ENCODE assay signal across 9 mouse cellular contexts in the genomic region with DNA sequence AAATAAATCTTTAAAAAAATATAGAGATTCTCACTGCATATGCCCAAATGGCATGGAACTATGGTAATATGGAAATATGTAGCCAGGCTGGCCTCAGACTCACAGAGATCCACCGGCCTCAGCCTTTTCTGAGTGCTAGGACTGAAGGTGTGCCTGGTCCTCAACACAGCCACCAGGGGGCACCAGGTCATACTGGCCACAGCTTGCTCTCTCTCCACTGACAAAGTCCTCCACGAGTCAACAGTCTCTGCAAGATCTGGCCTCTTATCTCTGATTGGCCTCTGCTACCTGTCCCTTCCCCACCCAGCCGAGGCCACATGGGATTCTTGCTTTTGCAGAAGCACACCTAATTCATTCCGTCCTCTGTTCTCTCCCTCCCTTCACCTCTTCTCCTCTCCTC. TPM values are rescaled to one million over a fixed set of nuclear protein-coding genes. Genes with fewer than 3 reads are reported as not detected.
DNase-seq lines count a peak whose midpoint lies in the region; ATAC-seq and TF ChIP-seq lines count a peak whose summit lies in the region.
"Had no signal": no experiment of that assay in that cellular context is flagged by ENCODE, and none has a peak within 500 bp of the region (broad histone marks: within the 10 kb centered on the region; RNA-seq: fewer than 3 reads in every experiment).

No protein-coding gene starts in this region.

- H3K36me3 ChIP-seq in CH12.LX (replicated peaks in 1 of 2; ENCODE audit: control insufficient read depth in 1 of 2, insufficient read depth in 1 of 2, low read length in 1 of 2), result peaks cover 0 to 3% of the 10 kb centered on the region in 2 experiments
- no peaks in the 10 kb centered on the region for H3K36me3 ChIP-seq in liver, embryonic 13.5 days

- no peaks in the 10 kb centered on the region for H3K27me3 ChIP-seq in CH12.LX (replicated peaks)
- peaks cover 12% of the 10 kb centered on the region for H3K27me3 ChIP-seq in liver, embryonic 13.5 days

- WGBS in liver, embryonic 13.5 days (ENCODE audit: insufficient replicate concordance), result 19% methylated on average over 4 of the region's 4 CpGs
- 43% methylated on average over 4 of the region's 4 CpGs for WGBS in olfactory bulb, adult 2 months

- intact Hi-C loops in heart, postnatal 10 days (cut with DNase I), result loop anchor here (1.0 to 2.0 kb wide), 3 partner anchors 15 to 45 kb away; a partner anchor contains a TSS

- no peak overlapping the region for H3K9ac ChIP-seq in CH12.LX (ENCODE audit: insufficient read depth, low read depth)
- no peak overlapping the region for H3K9ac ChIP-seq in liver, embryonic 13.5 days

- peak; percentile 57 for TF ChIP-seq RAD21 in CH12.LX (IDR thresholded peaks at IDR 0.05; ENCODE audit: low read depth, low read length)

- no peak overlapping the region for H3K27ac ChIP-seq in CH12.LX (ENCODE audit: insufficient read depth, low read depth)
- no peak overlapping the region for H3K27ac ChIP-seq in liver, embryonic 13.5 days
- H3K27ac ChIP-seq in olfactory bulb, adult 2 months (ENCODE audit: insufficient read depth, low read depth, low read length), result no peak overlapping the region
- H3K27ac ChIP-seq: macrophage had no signal

- peak; percentile 44 to 85 for TF ChIP-seq CTCF in CH12.LX (conservative IDR thresholded peaks at IDR 0.05 in 1 of 2, IDR thresholded peaks at IDR 0.05 in 1 of 2; ENCODE audit: low read depth in 2 of 2, low read length in 2 of 2)
- peak; percentile 38; the same call in 1 of the 2 replicates for TF ChIP-seq CTCF in olfactory bulb, adult 2 months (IDR thresholded peaks at IDR 0.05; ENCODE audit: insufficient read depth, low read depth, low read length)

- DNase-seq in cerebellum, postnatal 14 days, result peak; percentile 57 to 75
- no peak for DNase-seq in cerebellum, adult 8-10 months
- peak; percentile 73 for DNase-seq in CH12.LX (ENCODE audit: extremely low read depth)
- peak; percentile 60 for DNase-seq in c-Kit-positive CD71-negative TER-119-negative erythroid progenitor cells, embryonic 14.5 days (ENCODE audit: low read depth)
- peak; percentile 72 to 85 for DNase-seq in heart, postnatal 10 days
- peak; percentile 65 for DNase-seq in liver, embryonic 13.5 days
- DNase-seq in yolk sac, embryonic 10.5 days (ENCODE audit: low spot score), result peak; percentile 56

- no peak overlapping the region for H3K4me2 ChIP-seq in CH12.LX (ENCODE audit: insufficient read depth, low read depth, poor library complexity, severe bottlenecking)
- no peak overlapping the region for H3K4me2 ChIP-seq in liver, embryonic 13.5 days

- dilution Hi-C loops in CH12.LX (cut with MboI; ENCODE audit: extremely low pct_ligation_motif_present, extremely low pct_unique_long_range_greater_than_20kb, low sequenced_read_pairs), result no loop called here

- no peaks in the 10 kb centered on the region for H3K79me2 ChIP-seq in CH12.LX (replicated peaks; ENCODE audit: control insufficient read depth, extremely low read depth, insufficient read depth, poor library complexity, severe bottlenecking)

- in situ Hi-C loops in CH12.LX (cut with MboI; ENCODE audit: low pct_ligation_motif_present, low pct_unique_long_range_greater_than_20kb, low sequenced_read_pairs), result loop anchor here (25.0 kb wide), 1 partner anchor 857 kb away; a partner anchor contains a TSS

- no peak for TF ChIP-seq POLR2A in CH12.LX (IDR thresholded peaks at IDR 0.05; ENCODE audit: low read depth, low read length)
- TF ChIP-seq POLR2A in olfactory bulb, adult 2 months (IDR thresholded peaks at IDR 0.05; ENCODE audit: insufficient read depth, low read depth, low read length), result no peak

- peaks cover 0 to 4% of the 10 kb centered on the region in 2 experiments; a peak in 1 of 4 replicates for H3K4me1 ChIP-seq in CH12.LX (ENCODE audit: control insufficient read depth in 1 of 2, insufficient read depth in 2 of 2)
- peaks cover 6% of the 10 kb centered on the region for H3K4me1 ChIP-seq in liver, embryonic 13.5 days (replicated peaks)
- H3K4me1 ChIP-seq in olfactory bulb, adult 2 months (ENCODE audit: control insufficient read depth, insufficient read depth, low read length), result no peaks in the 10 kb centered on the region

- no peak overlapping the region for H3K4me3 ChIP-seq in CH12.LX (replicated peaks in 1 of 3; ENCODE audit: low read depth in 2 of 3, low read length in 2 of 3, poor library complexity in 1 of 3)
- H3K4me3 ChIP-seq in liver, embryonic 13.5 days (replicated peaks), result no peak overlapping the region
- H3K4me3 ChIP-seq in olfactory bulb, adult 2 months (ENCODE audit: insufficient read depth, low read depth, low read length), result no peak overlapping the region

- no peaks in the 10 kb centered on the region for H3K9me3 ChIP-seq in CH12.LX (replicated peaks; ENCODE audit: low read length)
- H3K9me3 ChIP-seq in liver, embryonic 13.5 days (replicated peaks), result no peaks in the 10 kb centered on the region

- ATAC-seq in liver, embryonic 13.5 days (ENCODE audit: low read depth), result peak; percentile 84

- no peak for TF ChIP-seq EP300 in CH12.LX (IDR thresholded peaks at IDR 0.05; ENCODE audit: low read length)

TF ChIP-seq in CH12.LX, 34 proteins besides CTCF, POLR2A, EP300 and RAD21:
- TF ChIP-seq MYC (IDR thresholded peaks at IDR 0.05; ENCODE audit: low read depth, low read length) (peak; percentile 62; the same call in 1 of the 2 replicates), SMC3 (IDR thresholded peaks at IDR 0.05; ENCODE audit: low read depth, low read length) (peak; percentile 78), IRF4 (IDR thresholded peaks at IDR 0.05; ENCODE audit: low read depth, low read length) (0 out of 2 replicates have a peak, but pooled peaks have one; percentile 9), NELFE (IDR thresholded peaks at IDR 0.05; ENCODE audit: low read depth, low read length) (no peak), MAX (IDR thresholded peaks at IDR 0.05; ENCODE audit: low read length) (peak; percentile 44; the same call in 1 of the 2 replicates), MEF2A (IDR thresholded peaks at IDR 0.05; ENCODE audit: borderline replicate concordance, low read depth, low read length) (no peak)

RNA-seq across cellular contexts. Expression of a gene that starts 7.7 kb away (rescaled TPM):
- total RNA-seq in CH12.LX (2012; rRNA removed) (62.2 and 65.2 TPM in 2 replicates), CH12.LX (2014; rRNA removed) (44.1 and 44.9 TPM in 2 replicates)
- polyA plus RNA-seq in CH12.LX (2012; ENCODE audit: insufficient read length, low read depth), result 244 and 257 TPM in 2 replicates
- 100 to 1,000 TPM; 184 to 195 TPM for total RNA-seq in heart, postnatal 10 days (2021)
- polyA plus RNA-seq in liver, embryonic 13.5 days (2015; fragmentation: Nextera tagmentation; extraction: Ambion mirVana), result 368 and 374 TPM in 2 replicates
- polyA plus RNA-seq in olfactory bulb, adult 2 months (2012; ENCODE audit: insufficient read depth, insufficient read length, low replicate concordance, missing spikeins), result 430 TPM in 1 of 2 replicates, not detected in the other

RNA-seq across cellular contexts. Expression of a gene that starts 16.0 kb away (rescaled TPM):
- total RNA-seq in CH12.LX (2012; rRNA removed), result 234 and 310 TPM in 2 replicates
- total RNA-seq in CH12.LX (2014; rRNA removed), result 171 and 199 TPM in 2 replicates
- 291 and 339 TPM in 2 replicates for polyA plus RNA-seq in CH12.LX (2012; ENCODE audit: insufficient read length, low read depth)
- 100 to 1,000 TPM; 152 to 153 TPM for total RNA-seq in heart, postnatal 10 days (2021)
- polyA plus RNA-seq in liver, embryonic 13.5 days (2015; fragmentation: Nextera tagmentation; extraction: Ambion mirVana), result 122 and 132 TPM in 2 replicates
- not detected in 2 replicates for polyA plus RNA-seq in olfactory bulb, adult 2 months (2012; ENCODE audit: insufficient read depth, insufficient read length, low replicate concordance, missing spikeins)

RNA-seq across cellular contexts. Expression of a gene that starts 37.5 kb away (rescaled TPM):
- 4.7 and 7.0 TPM in 2 replicates for total RNA-seq in CH12.LX (2012; rRNA removed)
- total RNA-seq in CH12.LX (2014; rRNA removed), result 1.1 and 1.2 TPM in 2 replicates
- 4.4 and 5.2 TPM in 2 replicates for polyA plus RNA-seq in CH12.LX (2012; ENCODE audit: insufficient read length, low read depth)
- total RNA-seq in heart, postnatal 10 days (2021), result 100 to 1,000 TPM; 224 to 236 TPM
- polyA plus RNA-seq in liver, embryonic 13.5 days (2015; fragmentation: Nextera tagmentation; extraction: Ambion mirVana), result 3.9 and 4.6 TPM in 2 replicates
- not detected in 2 replicates for polyA plus RNA-seq in olfactory bulb, adult 2 months (2012; ENCODE audit: insufficient read depth, insufficient read length, low replicate concordance, missing spikeins)
- polyA plus RNA-seq: macrophage had no signal

RNA-seq across cellular contexts. Expression of a gene that starts 47.5 kb away (rescaled TPM):
- total RNA-seq in CH12.LX (2012; rRNA removed) (0.71 TPM in 1 of 2 replicates, not detected in the other), CH12.LX (2014; rRNA removed) (1.1 and 1.7 TPM in 2 replicates)
- 0.94 and 1.5 TPM in 2 replicates for polyA plus RNA-seq in CH12.LX (2012; ENCODE audit: insufficient read length, low read depth)
- not detected for total RNA-seq in heart, postnatal 10 days (2021)
- polyA plus RNA-seq in liver, embryonic 13.5 days (2015; fragmentation: Nextera tagmentation; extraction: Ambion mirVana), result not detected in 2 replicates
- not detected in 2 replicates for polyA plus RNA-seq in olfactory bulb, adult 2 months (2012; ENCODE audit: insufficient read depth, insufficient read length, low replicate concordance, missing spikeins)
- polyA plus RNA-seq: macrophage had no signal

RNA-seq across cellular contexts. Expression of a gene that starts 50.1 kb away (rescaled TPM):
- not detected in 2 replicates for total RNA-seq in CH12.LX (2012; rRNA removed)
- not detected in 2 replicates for total RNA-seq in CH12.LX (2014; rRNA removed)
- not detected in 2 replicates for polyA plus RNA-seq in CH12.LX (2012; ENCODE audit: insufficient read length, low read depth)
- total RNA-seq in heart, postnatal 10 days (2021), result not detected
- polyA plus RNA-seq in liver, embryonic 13.5 days (2015; fragmentation: Nextera tagmentation; extraction: Ambion mirVana), result not detected in 2 replicates
- polyA plus RNA-seq in olfactory bulb, adult 2 months (2012; ENCODE audit: insufficient read depth, insufficient read length, low replicate concordance, missing spikeins), result not detected in 2 replicates
- polyA plus RNA-seq: macrophage had no signal
